Mouse (Mus musculus) layer of hippocampus, postnatal 25 days (tissue): Measurements from ENCODE around the gene Gpx4. TPM values are rescaled to one million over a fixed set of nuclear protein-coding genes. Genes with fewer than 3 reads are reported as not detected.
"Not testable (repeated sequence)": the region's sequence is repeated elsewhere in the genome, so short reads cannot be mapped to it uniquely, and the experiment has no call there.

Experiments
- DNase-seq, 2 experiments: peaks; one replicate each; pipeline ENCODE4 v3.0.0; 2022; ENCODE audit warnings: mixed read lengths in 2 of 2, low spot score in 1 of 2; ENCODE audit errors: extremely low spot score in 1 of 2
- total RNA-seq, 2 experiments: library from RNA; stranded (reverse); gene quantifications; 2 replicates each; pipeline ENCODE4 v1.2.3; 2021

The Gpx4 gene
- total RNA-seq, 2 experiments from 2014 or later = 486 to 515 TPM

DNA sequence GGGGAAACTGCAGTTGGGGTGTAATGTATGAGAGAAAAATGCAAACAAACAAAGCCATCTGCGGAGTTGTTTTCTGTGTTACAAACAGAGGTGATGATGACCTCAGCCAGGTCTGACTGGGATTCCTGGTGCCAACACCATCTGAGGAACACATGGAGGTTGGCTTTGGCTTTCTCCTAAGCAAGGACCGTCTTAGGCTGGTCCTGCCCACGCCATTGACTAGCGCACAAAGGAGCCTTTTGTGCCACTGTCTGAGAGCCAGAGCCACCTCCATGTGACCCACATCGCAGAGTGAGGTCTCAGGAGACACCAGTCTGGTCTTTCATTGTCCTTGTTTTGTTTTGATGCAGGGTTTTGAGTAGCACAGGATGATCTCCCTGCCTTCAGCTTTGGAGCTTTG, 1.4 kb downstream of the Gpx4 start:
- DNase-seq = no peak

GRCm38 (mm10) chr10:80048834-80049233, 1.9 kb downstream of the Gpx4 start:
- DNase-seq = no peak

- no peak for DNase-seq
Observed at GRCm38 (mm10) chr10:80050244-80050643, 3.3 kb downstream of the Gpx4 start.

DNA sequence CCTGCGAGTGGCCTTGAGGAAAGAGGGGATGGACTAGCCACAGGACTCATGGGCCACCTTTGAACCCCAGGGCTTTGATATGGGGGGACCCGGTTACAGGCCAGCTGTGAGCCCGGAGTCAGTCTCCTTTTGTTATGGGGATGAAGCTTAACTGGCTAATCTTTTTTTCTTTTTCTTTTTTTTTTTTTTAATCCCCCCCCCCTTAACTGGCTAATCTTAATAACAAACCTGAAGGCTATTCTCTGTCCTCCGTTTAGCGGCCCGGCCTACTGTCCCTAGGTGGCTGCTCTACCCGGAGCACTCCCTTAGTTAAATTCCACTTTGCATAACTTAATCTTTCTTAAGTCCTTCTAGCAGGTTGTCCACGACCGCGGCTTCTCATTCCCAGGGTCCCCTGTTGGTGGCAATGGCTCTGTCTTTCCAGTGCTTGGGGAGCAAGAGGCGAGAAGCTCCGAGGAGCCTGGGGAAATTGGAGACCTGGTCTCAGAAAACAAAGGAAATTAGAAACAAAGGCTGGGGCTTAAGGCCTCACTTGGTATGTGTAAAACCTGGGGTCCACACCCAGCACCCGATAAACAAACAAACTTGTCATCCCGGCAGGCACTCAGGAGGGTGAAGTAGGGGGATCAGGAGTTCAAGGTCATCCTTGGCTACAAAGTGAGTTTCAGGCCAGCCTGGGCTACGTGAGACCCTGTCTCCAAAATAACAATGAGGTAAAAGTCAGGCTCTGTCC, 4.1 kb downstream of the Gpx4 start:
- DNase-seq = no peak

GRCm38 (mm10) chr10:80051618-80052373, 4.8 kb downstream of the Gpx4 start:
- DNase-seq = no peak

GRCm38 (mm10) chr10:80052374-80052764, 5.4 kb downstream of the Gpx4 start:
- DNase-seq = no peak

DNA sequence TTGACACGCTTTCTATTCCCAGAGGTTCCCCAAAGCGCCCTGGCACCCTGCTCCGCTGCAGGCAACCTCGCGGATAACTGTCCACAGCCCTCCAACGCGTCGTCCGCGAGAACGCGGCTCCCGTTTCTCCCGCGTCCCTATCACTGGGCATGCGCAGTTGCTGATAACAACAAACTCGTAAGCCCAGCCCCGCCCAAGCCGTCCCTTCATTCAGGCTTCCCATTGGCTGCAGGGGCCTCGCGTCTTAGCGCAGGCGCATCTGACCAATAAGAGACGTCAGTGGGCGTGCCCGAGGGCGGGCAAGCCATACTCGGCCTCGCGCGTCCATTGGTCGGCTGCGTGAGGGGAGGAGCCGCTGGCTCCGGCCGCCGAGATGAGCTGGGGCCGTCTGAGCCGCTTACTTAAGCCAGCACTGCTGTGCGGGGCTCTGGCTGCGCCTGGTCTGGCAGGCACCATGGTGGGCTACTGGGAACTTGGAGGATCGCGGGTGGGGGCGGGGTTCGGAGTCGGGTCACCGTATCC, 6.4 kb downstream of the Gpx4 start:
- peak; percentile 92 to 93 for DNase-seq

GRCm38 (mm10) chr10:80053831-80054815, 7.2 kb downstream of the Gpx4 start:
- peak; percentile 40 to 63 for DNase-seq

DNA sequence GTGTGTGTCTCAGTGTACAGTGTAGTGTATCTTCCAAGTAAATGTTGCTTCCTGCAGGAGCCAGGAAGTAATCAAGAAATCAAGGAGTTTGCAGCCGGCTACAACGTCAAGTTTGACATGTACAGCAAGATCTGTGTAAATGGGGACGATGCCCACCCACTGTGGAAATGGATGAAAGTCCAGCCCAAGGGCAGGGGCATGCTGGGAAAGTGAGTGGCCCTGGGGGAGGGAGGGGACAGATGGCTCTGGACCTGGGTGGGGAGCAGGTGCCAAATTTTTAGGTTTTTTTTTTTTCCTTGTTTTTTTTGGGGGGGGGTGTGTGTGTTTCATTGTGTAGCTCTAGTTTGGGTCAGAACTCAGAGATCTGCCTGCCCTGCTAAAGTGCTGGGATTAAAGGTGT, 7.9 kb downstream of the Gpx4 start:
- not testable (repeated sequence) for DNase-seq

GRCm38 (mm10) chr10:80055364-80055763, 8.4 kb downstream of the Gpx4 start:
- no peak for DNase-seq

DNA sequence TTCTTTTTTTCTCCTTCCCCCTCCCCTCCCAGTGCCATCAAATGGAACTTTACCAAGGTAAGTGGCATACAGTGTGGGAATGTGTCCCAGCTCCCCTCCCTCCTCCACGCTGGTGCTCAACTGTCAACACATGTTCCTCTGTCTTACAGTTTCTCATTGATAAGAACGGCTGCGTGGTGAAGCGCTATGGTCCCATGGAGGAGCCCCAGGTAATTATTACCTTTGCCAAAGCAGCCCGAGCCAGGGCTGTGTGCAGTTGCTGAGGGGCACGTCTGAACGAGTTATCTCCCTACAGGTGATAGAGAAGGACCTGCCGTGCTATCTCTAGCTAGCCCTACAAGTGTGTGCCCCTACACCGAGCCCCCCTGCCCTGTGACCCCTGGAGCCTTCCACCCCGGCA, 8.9 kb downstream of the Gpx4 start:
- DNase-seq = no peak

DNA sequence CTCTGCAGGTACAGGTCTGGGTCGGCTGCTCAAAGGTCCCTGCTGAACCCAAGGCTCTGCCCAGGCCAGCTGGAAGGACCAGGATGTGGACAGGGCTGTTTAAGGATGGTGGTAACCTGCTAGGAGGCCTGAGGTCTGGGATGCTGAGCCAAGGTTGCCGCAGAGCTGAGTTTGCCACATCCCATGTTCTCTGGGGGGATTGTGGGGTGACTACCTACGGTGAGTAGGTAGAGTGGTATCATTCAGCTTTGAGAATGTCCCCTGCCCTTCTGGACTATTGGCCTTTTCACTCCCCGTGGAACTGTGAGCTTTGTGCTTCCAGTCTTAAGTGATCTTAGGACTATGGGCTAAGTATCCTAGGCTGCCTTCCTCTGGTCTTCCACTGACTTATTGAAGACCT, 9.5 kb downstream of the Gpx4 start:
- no peak for DNase-seq

- DNase-seq = no peak
Observed at GRCm38 (mm10) chr10:80056976-80057682, 10.2 kb downstream of the Gpx4 start.

- peak in 1 of 2 experiments; percentile 27 for DNase-seq
Observed at GRCm38 (mm10) chr10:80057683-80058326, 10.8 kb downstream of the Gpx4 start.

DNA sequence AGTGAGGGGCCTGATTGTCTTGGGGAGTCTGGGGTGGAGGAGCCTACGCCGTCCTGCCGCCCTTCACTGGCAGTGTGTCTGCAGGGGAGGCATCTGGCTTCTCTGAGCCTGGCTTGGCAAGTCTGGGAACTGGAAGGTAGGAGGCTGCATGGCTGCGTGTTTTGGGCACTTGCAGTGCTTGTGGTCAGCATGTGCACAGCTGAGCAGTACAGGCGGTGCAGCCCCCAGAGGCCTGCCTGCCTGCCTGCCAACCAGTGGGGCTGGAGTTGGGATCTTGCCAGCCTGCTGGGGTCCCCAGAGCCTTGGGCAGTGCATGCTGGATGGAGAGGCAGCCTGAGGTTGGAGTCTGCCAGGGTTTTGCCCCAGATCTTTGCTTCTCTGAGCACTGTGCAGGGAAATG, 16.1 kb downstream of the Gpx4 start:
- no peak for DNase-seq

DNA sequence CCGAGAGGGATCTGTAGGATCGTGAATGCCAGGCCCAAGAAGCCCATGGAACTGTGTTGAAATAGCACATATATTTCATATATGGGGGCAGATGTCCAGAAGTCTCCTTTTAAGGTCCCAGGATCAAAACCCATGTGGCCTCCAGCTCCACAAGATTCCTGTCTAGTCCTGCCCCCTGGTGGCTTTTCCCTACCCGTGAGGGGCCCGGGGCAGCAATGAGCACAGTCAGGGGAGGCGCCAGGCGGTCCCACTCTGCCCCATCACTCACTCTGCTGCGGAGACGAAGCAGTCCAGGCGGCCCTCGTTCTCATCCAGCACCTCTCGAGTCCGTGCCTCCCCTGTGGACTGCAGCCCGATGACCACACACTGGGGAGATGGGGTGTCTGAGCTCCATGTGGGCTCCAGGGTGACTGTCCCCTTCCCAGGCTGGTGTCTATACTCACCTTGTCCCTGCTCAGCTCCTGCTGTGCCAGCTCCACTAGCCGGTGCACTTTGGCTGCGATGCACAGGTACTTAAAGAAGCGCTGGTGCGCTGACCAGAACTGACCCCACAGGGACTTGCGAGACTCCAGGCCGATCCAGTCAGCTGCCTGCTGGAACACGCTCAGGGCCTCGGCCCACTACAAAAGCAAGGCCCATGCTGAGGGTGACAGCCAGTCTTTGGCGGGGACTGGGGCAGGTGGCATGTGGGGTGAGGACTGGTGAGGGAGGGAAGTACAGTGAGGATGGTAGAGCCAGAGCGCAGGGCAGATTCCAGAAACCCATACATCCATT, 17.1 kb downstream of the Gpx4 start:
- no peak for DNase-seq

DNA sequence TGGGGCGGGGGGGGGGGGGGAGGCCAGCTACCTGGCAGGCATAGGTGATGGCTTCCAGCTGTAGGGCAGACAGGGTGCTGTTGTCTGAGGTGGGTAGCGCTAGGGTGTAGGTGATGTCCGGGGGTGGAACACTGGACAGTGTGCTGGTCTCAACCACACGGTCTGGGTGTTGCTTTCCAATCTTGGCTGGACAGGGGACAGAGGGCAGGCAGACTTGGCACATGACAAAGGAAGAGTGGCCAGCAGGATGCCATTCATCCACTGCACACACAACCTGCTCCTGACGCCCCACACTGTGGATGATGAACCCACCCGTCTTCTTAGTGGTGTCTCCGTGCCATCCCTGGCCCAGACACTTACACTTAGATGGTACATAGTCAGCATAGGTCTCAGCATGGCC, 22.3 kb downstream of the Gpx4 start:
- DNase-seq = no peak

DNA sequence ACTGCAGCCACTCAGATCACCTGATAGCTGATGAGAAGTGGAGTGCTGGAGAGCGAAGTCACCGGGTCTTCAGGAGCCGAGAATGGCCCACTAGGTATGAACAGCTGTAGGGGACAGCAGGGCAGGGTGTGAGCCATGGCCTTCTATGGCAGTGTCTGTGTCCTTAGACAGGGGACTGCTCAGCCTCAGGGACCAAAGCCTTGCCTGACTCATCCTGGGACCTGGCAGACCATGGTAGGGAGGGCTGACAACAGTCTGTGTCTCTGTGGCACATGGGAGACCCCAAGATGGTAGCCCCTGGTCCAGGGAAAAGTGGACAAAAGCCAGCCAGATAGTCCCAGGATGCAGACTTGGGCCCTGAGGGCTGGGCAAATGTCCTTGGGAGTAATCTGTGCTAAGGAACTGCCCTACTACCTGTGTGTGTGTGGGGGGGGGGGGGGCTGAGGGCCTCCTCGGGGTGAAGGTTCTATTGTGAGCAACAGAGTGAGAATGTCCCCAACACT, 23.0 kb downstream of the Gpx4 start:
- no peak for DNase-seq
